In genomic region chr3:79145407-79146055, GRCm38 (mm10) we compare ENCODE assay signal across 8 mouse cellular contexts.
A peak's percentile ranks its signal among the peaks of the same experiment; 100 is the strongest.
DNase-seq lines count a peak whose midpoint lies in the region; ATAC-seq and TF ChIP-seq lines count a peak whose summit lies in the region.

No protein-coding gene starts in this region.

- peak in 1 of 2 experiments; percentile 12 for DNase-seq in layer of hippocampus, adult 2 months (ENCODE audit: low spot score in 2 of 2)
- no peak for DNase-seq in layer of hippocampus, adult 9-11 months
- DNase-seq in cerebellum, postnatal 10 days, result peak; percentile 37 to 46
- peak; percentile 91 for DNase-seq in midbrain, embryonic 11.5 days (ENCODE audit: low spot score, missing footprints)
- no peak for DNase-seq in spleen, adult 12 weeks (ENCODE audit: low spot score)
- DNase-seq in thymus, postnatal 25 days, result no peak

- peaks cover 55% of the 10 kb centered on the region for H3K4me1 ChIP-seq in forebrain, embryonic 15.5 days
- H3K4me1 ChIP-seq in midbrain, embryonic 11.5 days (ENCODE audit: control insufficient read depth, insufficient read depth, low read length), result peaks cover 18% of the 10 kb centered on the region
- peaks cover 7% of the 10 kb centered on the region for H3K4me1 ChIP-seq in liver, embryonic 12.5 days

- peak overlapping the region; percentile 53 for H3K4me3 ChIP-seq in layer of hippocampus, adult 2 months
- peak overlapping the region; percentile 41 for H3K4me3 ChIP-seq in forebrain, embryonic 15.5 days
- peak overlapping the region; percentile 14; the same call in 1 of the 2 replicates for H3K4me3 ChIP-seq in midbrain, embryonic 11.5 days (ENCODE audit: low read depth, low read length)
- no peak overlapping the region for H3K4me3 ChIP-seq in liver, embryonic 12.5 days

- ATAC-seq in forebrain, embryonic 15.5 days (replicated peaks), result peak; percentile 71
- ATAC-seq in midbrain, embryonic 11.5 days (ENCODE audit: low FRiP score), result peak; percentile 76
- ATAC-seq in liver, embryonic 12.5 days, result no peak

- H3K27ac ChIP-seq in layer of hippocampus, adult 2 months, result peak overlapping the region; percentile 98
- H3K27ac ChIP-seq in forebrain, embryonic 15.5 days (replicated peaks), result peak overlapping the region; percentile 87
- peak overlapping the region; percentile 6; the same call in 1 of the 2 replicates for H3K27ac ChIP-seq in midbrain, embryonic 11.5 days (ENCODE audit: low read depth, low read length)
- no peak overlapping the region for H3K27ac ChIP-seq in liver, embryonic 12.5 days

- no peak for TF ChIP-seq CTCF in layer of hippocampus, adult 2 months (conservative IDR thresholded peaks at IDR 0.05)

- H3K27me3 ChIP-seq in forebrain, embryonic 15.5 days, result no peaks in the 10 kb centered on the region
- H3K27me3 ChIP-seq in midbrain, embryonic 11.5 days (ENCODE audit: control insufficient read depth, insufficient read depth, low read length), result no peaks in the 10 kb centered on the region
- H3K27me3 ChIP-seq in liver, embryonic 12.5 days (replicated peaks), result no peaks in the 10 kb centered on the region

- no peaks in the 10 kb centered on the region for H3K9me3 ChIP-seq in forebrain, embryonic 15.5 days
- no peaks in the 10 kb centered on the region for H3K9me3 ChIP-seq in midbrain, embryonic 11.5 days (ENCODE audit: control insufficient read depth, low read length)
- H3K9me3 ChIP-seq in liver, embryonic 12.5 days (replicated peaks), result no peaks in the 10 kb centered on the region

- peak overlapping the region; percentile 54 for H3K9ac ChIP-seq in forebrain, embryonic 15.5 days (replicated peaks)
- H3K9ac ChIP-seq in midbrain, embryonic 11.5 days (ENCODE audit: low read length), result peak overlapping the region; percentile 29
- no peak overlapping the region for H3K9ac ChIP-seq in liver, embryonic 12.5 days

- no peaks in the 10 kb centered on the region for H3K36me3 ChIP-seq in forebrain, embryonic 15.5 days
- H3K36me3 ChIP-seq in midbrain, embryonic 11.5 days (ENCODE audit: control insufficient read depth, insufficient read depth, low read length), result no peaks in the 10 kb centered on the region
- no peaks in the 10 kb centered on the region for H3K36me3 ChIP-seq in liver, embryonic 12.5 days

- 5% methylated on average over 10 of the region's 10 CpGs for WGBS in forebrain, embryonic 15.5 days
- WGBS in midbrain, embryonic 11.5 days, result 35% methylated on average over 10 of the region's 10 CpGs
- WGBS in liver, embryonic 12.5 days (ENCODE audit: insufficient replicate concordance), result 48% methylated on average over 10 of the region's 10 CpGs

- H3K4me2 ChIP-seq in forebrain, embryonic 15.5 days (replicated peaks), result peak overlapping the region; percentile 54
- peak overlapping the region; percentile 42 for H3K4me2 ChIP-seq in midbrain, embryonic 11.5 days
- no peak overlapping the region for H3K4me2 ChIP-seq in liver, embryonic 12.5 days

Comparison
In these comparisons a context has a peak if more than half of its experiments do, and no peak if none do; other contexts are left out.
1. DNase-seq: peak in cerebellum, postnatal 10 days (2 of 2) and midbrain, embryonic 11.5 days (single experiment); none in layer of hippocampus, adult 9-11 months (single experiment), spleen, adult 12 weeks (single experiment) and thymus, postnatal 25 days (single experiment).